Mouse (Mus musculus) small intestine, adult 10 weeks (tissue): Measurements from ENCODE around the gene Gm8113. TPM values are rescaled to one million over a fixed set of nuclear protein-coding genes. Genes with fewer than 3 reads are reported as not detected.

Experiments used
- polyA plus RNA-seq: library from polyadenylated mRNA; stranded (reverse); fragments of 350-450 nt; fragmentation: Illumina TruSeq; extraction: RNeasy Lipid Tissue Mini Kit (QIAGEN cat#74804); gene quantifications from one replicate; pipeline ENCODE4 v1.2.3, GENCODE M21; 2014; ENCODE audit warnings: low replicate concordance

The Gm8113 gene
- polyA plus RNA-seq, result 1.8 TPM

GRCm38 (mm10) chr14:43924688-43925403 lies at the start of gene Gm8113:
Gene Gm8113 (plus strand): TSS chr14:43925390.

DNA sequence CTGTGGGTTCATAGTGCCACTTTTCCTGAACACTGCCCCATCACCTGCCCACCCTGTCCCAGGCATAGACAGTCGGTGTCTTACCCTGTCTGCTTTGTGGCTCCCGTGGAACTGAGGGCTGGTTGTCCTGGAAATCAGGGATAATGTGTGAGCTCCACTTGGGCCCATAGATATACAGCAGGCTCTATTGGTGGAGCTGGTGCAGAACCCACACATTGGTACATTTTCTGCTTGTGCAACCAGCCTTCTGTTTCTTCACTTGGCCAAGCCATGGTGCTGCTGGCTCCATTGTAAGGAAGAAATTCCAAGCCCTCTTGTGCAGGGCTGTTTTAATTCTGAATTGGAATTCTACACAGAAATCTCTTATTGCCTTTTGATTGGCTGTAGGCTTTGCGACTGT lies 49.8 kb upstream of the Gm8113 start, which contains the start of gene Ear1:
Gene Ear1 (minus strand): TSS at position 101 of the 400 bp plus-strand sequence.

DNA sequence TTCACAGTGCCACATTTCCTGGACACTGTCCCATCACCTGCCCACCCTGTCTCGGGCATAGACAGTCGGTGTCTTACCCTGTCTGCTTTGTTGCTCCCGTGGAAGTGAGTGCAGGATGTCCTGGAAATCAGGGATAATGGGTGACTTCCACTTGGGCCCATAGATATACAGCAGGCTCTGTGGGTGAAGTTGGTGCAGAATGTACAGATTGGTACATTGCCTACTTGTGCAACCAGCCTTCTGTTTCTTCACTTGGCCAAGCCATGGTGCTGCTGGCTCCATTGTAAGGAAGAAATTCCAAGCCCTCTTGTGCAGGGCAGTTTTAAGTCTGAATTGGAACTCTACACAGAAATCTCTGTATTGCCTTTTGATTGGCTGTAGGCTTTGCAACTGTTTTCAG lies 1.7 kb upstream of the Gm8113 start, which contains the start of gene Ear10:
Gene Ear10 (minus strand): TSS at position 101 of the 400 bp plus-strand sequence.

GRCm38 (mm10) chr14:43956769-43957168 lies 31.6 kb downstream of the Gm8113 start, which contains the start of gene Ang5:
Gene Ang5 (plus strand): TSS chr14:43957069.

Other genes with a start within 250 kb of the Gm8113 start
- gene Gm8165, start 248.2 kb upstream of the Gm8113 start, polyA plus RNA-seq, result not detected
- 4.5 TPM for gene Gm7324, start 227.6 kb upstream of the Gm8113 start, polyA plus RNA-seq
- gene Gm16506, start 197.9 kb upstream of the Gm8113 start, polyA plus RNA-seq, result not detected
- gene Gm6526, start 177.5 kb upstream of the Gm8113 start, polyA plus RNA-seq, result not detected
- gene Gm8180, start 140.6 kb upstream of the Gm8113 start, polyA plus RNA-seq, result not detected
- gene Ear1, start 49.9 kb upstream of the Gm8113 start, polyA plus RNA-seq, result not detected
- not detected for gene Ear10, start 1.8 kb upstream of the Gm8113 start, polyA plus RNA-seq
- gene Ang5, start 31.7 kb downstream of the Gm8113 start, polyA plus RNA-seq, result not detected
- not detected for gene Ang6, start 76.9 kb downstream of the Gm8113 start, polyA plus RNA-seq
- 10.1 TPM for gene Ear2, start 177.3 kb downstream of the Gm8113 start, polyA plus RNA-seq
- not detected for gene Gm3327, start 198.5 kb downstream of the Gm8113 start, polyA plus RNA-seq